Mouse (Mus musculus): ENCODE measurements around the gene Eral1. TPM values are rescaled to one million over a fixed set of nuclear protein-coding genes. Genes with fewer than 3 reads are reported as not detected.
"Not testable (repeated sequence)": the region's sequence is repeated elsewhere in the genome, so short reads cannot be mapped to it uniquely, and the experiment has no call there.

Eral1 gene
- total RNA-seq, 2 experiments from 2014 or later: 18.8 to 26.2 TPM

- Histone ChIP-seq H3K4me3 (no peak overlapping the region), H3K27ac (no peak overlapping the region)
- intact Hi-C loops (cut with DNase I): no loop called here
- no peak for DNase-seq
- TF ChIP-seq CTCF (IDR thresholded peaks at IDR 0.05): no peak
Measured at GRCm38 (mm10) chr11:78074277-78074652, 5.9 kb downstream of the Eral1 start.

- Histone ChIP-seq H3K27ac (no peak overlapping the region), H3K4me3 (no peak overlapping the region)
- DNase-seq: no peak
- TF ChIP-seq CTCF (IDR thresholded peaks at IDR 0.05): no peak
- intact Hi-C loops (cut with DNase I): no loop called here
Measured at GRCm38 (mm10) chr11:78073577-78074276, 6.5 kb downstream of the Eral1 start.

- no peak for DNase-seq
- no peak for TF ChIP-seq CTCF (IDR thresholded peaks at IDR 0.05)
- no peak overlapping the region for H3K4me3 ChIP-seq
- no peak overlapping the region for H3K27ac ChIP-seq
- intact Hi-C loops (cut with DNase I): no loop called here
Measured at GRCm38 (mm10) chr11:78072425-78073130, 7.6 kb downstream of the Eral1 start.

GRCm38 (mm10) chr11:78071938-78072337, 8.2 kb downstream of the Eral1 start:
- no peak for DNase-seq

GRCm38 (mm10) chr11:78069646-78070045, 10.5 kb downstream of the Eral1 start:
- no peak for TF ChIP-seq CTCF (IDR thresholded peaks at IDR 0.05)
- intact Hi-C loops (cut with DNase I): no loop called here
- no peak overlapping the region for H3K27ac ChIP-seq
- H3K4me3 ChIP-seq: no peak overlapping the region
- DNase-seq: no peak

More at GRCm38 (mm10) chr11:78071938-78072337, 8.2 kb downstream of the Eral1 start:
- intact Hi-C loops (cut with DNase I): no loop called here
- Histone ChIP-seq H3K27ac (no peak overlapping the region), H3K4me3 (no peak overlapping the region)
- no peak for TF ChIP-seq CTCF (IDR thresholded peaks at IDR 0.05)

- H3K27ac ChIP-seq: no peak overlapping the region
- intact Hi-C loops (cut with DNase I): no loop called here
- no peak for TF ChIP-seq CTCF (IDR thresholded peaks at IDR 0.05)
- no peak overlapping the region for H3K4me3 ChIP-seq
- no peak for DNase-seq
Measured at GRCm38 (mm10) chr11:78069130-78069529, 11.1 kb downstream of the Eral1 start.

DNA sequence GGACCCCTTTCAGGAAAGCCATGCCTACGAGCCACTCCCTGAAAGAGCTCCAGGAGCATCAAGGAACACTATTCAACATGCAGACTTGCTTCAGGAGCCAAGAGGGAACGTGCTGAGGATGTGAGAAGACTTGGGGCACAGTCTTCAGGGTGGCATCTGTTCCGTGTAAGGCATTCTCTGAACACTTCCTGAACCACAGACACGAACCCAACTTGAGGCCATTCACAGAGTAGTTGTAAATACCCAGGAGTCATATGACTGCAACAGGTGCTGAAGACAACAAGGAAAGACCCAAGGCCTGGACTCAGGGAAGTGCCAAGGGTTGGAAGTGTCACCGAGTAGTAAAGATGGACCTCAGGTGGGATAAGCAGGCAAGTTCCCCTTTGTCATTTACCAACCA, 12.6 kb downstream of the Eral1 start:
- intact Hi-C loops (cut with DNase I): no loop called here
- no peak for TF ChIP-seq CTCF (IDR thresholded peaks at IDR 0.05)
- Histone ChIP-seq H3K4me3 (no peak overlapping the region), H3K27ac (no peak overlapping the region)
- DNase-seq: no peak

- intact Hi-C loops (cut with DNase I): no loop called here
- H3K4me3 ChIP-seq: no peak overlapping the region
- no peak overlapping the region for H3K27ac ChIP-seq
- no peak for TF ChIP-seq CTCF (IDR thresholded peaks at IDR 0.05)
- DNase-seq: no peak
Measured at GRCm38 (mm10) chr11:78066641-78067040, 13.5 kb downstream of the Eral1 start.

DNA sequence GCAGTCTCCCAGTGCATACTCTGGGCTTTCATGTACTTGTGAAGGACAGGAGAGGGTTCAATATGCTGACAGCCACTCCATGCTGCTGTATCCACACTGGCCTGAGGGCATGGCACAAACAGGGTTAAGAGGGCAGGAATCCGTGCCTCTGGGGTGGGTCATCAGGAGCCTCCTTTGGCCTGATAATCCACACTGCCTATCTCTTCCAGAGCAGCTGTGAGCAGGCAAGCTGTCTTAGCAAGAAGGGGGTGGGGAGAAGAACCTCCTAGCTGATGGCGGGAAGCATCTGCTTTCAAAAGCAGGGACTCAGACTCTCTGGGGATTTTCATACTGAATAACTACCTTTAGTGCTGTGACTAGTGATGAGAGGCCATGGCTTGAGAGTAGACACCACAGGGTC, 14.3 kb downstream of the Eral1 start:
- Histone ChIP-seq H3K27ac (no peak overlapping the region), H3K4me3 (no peak overlapping the region)
- no peak for TF ChIP-seq CTCF (IDR thresholded peaks at IDR 0.05)
- intact Hi-C loops (cut with DNase I): no loop called here
- DNase-seq: no peak

DNA sequence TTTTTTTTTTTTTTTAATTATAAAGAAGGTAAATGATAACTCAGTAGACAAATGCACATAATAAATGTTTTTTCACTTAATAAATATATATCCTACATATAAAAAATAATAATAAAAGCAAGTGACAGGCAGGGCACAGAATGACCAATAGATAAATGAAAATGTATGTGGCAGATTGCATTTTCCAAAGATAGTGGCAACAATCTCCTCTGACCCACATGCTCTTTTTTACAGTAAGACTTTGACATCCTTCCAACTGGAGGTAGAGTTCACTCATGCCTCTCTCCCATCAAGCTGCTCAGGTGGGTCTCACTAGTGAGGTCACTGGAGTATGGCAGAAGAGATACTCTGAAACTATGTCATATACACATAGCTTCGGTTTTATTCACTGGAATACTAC, 17.6 kb downstream of the Eral1 start:
- TF ChIP-seq CTCF (IDR thresholded peaks at IDR 0.05): no peak
- intact Hi-C loops (cut with DNase I): loop anchor here (5.0 kb wide), 1 partner anchor 90 kb away; no protein-coding TSS in a partner anchor
- Histone ChIP-seq H3K4me3 (no peak overlapping the region), H3K27ac (no peak overlapping the region)
- DNase-seq: no peak

DNA sequence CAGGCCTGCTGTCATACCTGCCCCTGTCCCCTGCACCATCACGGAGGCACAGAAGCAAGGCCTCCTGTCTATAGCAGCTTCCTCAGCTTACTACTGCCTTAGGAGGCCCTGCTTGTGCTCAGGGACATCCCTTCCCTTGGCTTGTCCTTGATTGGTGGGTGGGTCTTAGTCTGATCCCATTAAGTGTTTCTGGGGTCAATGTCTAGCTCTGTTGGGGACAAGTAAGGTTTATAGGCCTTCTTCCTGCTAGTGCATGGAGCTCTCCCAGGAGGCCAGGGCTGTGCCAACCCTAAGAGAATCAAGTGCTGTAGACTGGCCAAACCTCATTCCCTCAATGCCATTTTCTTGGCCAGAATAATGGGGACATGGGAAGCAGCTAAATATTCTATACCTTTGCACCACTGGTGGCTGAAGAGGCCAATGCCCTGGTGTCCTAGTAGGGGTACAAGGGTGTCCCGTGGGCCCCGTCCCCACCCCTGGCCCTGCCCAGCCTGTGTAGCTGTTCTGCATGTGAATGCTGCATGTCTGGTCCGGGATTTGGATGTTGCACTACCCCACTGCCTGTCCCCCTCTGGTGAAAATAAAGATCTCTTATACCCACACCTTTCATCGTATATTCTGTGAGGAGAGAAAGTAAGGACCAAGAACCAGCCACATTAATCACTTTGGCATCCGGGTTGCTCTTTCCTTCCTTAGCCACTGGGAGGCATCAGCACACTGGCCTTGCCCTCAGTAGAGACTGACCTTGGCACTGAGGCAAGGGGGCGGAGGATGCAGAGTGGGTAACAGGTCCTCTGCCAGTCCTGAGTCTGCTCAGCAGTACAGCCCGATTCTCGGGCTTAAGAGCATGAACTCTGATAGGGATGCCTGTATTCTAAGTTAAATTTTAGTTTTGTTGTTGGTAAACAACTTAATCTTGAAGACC, 20.1 kb downstream of the Eral1 start:
- no peak overlapping the region for H3K27ac ChIP-seq
- TF ChIP-seq CTCF (IDR thresholded peaks at IDR 0.05): peak; percentile 94
- no peak overlapping the region for H3K4me3 ChIP-seq
- intact Hi-C loops (cut with DNase I): loop anchor here (1.0 to 5.0 kb wide), 2 partner anchors 92 to 116 kb away; partner anchors contain the start of genes Nek8 and Tlcd1
- DNase-seq: peak; percentile 91

GRCm38 (mm10) chr11:78056946-78057345, 23.2 kb downstream of the Eral1 start:
- TF ChIP-seq CTCF (IDR thresholded peaks at IDR 0.05): no peak
- H3K4me3 ChIP-seq: no peak overlapping the region
- H3K27ac ChIP-seq: no peak overlapping the region
- no peak for DNase-seq
- intact Hi-C loops (cut with DNase I): no loop called here

DNA sequence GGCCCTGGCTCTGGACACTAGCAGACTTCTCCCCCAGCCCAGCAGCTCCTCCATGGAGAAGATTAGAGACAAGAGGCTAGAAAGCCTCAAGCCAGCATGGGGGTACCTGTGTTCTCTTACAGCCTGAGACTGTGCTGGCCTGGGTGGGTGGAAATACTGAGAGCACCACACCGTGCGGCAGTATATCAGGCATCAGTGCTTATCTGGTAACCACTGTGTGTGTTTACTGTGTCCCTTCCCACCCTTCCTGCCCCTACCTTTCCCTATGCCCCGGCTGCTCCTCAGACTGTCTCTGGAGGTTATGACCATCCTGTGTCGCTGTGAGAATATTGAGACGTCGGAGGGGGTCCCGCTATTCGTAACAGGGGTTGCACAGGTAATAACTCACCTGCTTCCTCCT, 27.1 kb downstream of the Eral1 start:
- intact Hi-C loops (cut with DNase I): no loop called here
- no peak overlapping the region for H3K27ac ChIP-seq
- no peak for TF ChIP-seq CTCF (IDR thresholded peaks at IDR 0.05)
- DNase-seq: no peak
- no peak overlapping the region for H3K4me3 ChIP-seq

DNA sequence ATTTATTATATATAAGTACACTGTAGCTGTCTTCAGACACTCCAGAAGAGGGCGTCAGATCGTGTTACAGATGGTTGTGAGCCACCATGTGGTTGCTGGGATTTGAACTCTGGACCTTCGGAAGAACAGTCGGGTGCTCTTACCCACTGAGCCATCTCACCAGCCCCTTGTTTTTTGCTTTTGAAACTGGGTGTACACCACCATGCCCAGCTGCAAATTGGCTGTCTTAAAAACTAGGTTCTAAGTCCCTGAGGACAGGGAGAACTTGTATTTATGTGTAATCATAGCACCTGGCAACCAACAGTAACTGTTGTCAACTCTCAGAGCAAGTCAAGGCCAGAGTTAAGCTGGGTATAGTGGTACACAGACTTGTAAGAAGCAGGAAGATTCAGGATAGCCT, 31.5 kb downstream of the Eral1 start:
- DNase-seq; intact Hi-C loops (cut with DNase I); H3K27ac ChIP-seq; H3K4me3 ChIP-seq: not testable (repeated sequence)

Data from gastrocnemius, adult 2 months (tissue).